Mouse (Mus musculus): ENCODE results near the gene Vezt. TPM values are rescaled to one million over a fixed set of nuclear protein-coding genes. Genes with fewer than 3 reads are reported as not detected.

The Vezt gene
- 11.8 and 12.9 TPM in 2 replicates for polyA plus RNA-seq (2015; fragmentation: Nextera tagmentation; extraction: Ambion mirVana)

- peak within 1 kb of the TSS; percentile 87 for H3K9ac ChIP-seq
- WGBS (ENCODE audit: insufficient replicate concordance), result 0% methylated on average over 71 of the region's 77 CpGs
- H3K36me3 ChIP-seq (replicated peaks), result no peaks in the 10 kb centered on the region
- no peaks in the 10 kb centered on the region for H3K9me3 ChIP-seq (replicated peaks)
- H3K27me3 ChIP-seq, result no peaks in the 10 kb centered on the region
- peaks cover 35% of the 10 kb centered on the region for H3K4me1 ChIP-seq (replicated peaks)
- peak within 1 kb of the TSS; percentile 87 for H3K4me2 ChIP-seq
- H3K27ac ChIP-seq (replicated peaks), result peak within 1 kb of the TSS; percentile 84
- peak within 1 kb of the TSS; percentile 72 for H3K4me3 ChIP-seq (replicated peaks)
- ATAC-seq (ENCODE audit: insufficient read depth), result peak; percentile 96
Measured at GRCm38 (mm10) chr10:94035658-94036374, at the start of gene Vezt, which contains the start of gene Fgd6. Gene Vezt (minus strand): TSS chr10:94035817. Gene Fgd6 (plus strand): TSS chr10:94036001.

DNA sequence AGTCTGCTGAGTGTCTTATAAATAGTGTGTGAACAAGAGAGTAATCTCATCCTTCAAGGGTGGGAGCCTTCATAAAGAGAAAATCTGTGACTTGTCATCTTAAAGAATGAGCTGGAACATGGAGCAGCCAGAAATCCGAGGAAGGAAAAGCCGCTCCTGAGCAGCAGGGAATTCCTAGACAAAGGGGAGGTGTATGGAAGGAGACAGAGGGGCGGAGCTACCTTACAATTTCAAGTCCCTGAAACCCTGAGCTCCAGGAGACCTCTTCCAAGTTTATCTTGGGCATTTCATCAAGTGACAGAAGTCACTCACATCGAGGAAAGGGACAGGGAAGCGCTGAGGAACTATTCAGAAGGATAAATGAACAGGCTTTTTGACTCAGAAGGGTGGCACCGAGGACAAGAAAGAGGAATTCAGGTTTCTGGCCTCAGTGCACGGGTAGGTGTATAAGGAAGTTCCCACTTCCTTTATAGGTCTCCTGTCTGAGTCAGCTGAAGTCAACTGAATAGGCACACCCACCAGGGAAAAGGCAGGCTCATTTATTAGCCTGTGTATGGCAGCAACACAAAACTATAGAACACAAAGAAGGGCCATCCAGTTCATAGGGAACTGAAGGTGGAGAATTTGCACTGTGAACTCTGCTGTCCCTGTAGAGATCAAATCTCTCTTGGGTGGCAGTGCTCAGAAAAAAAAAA is 46.6 kb upstream of the Vezt start:
- Histone ChIP-seq H3K27me3 (no peaks in the 10 kb centered on the region), H3K9me3 (replicated peaks) (no peaks in the 10 kb centered on the region), H3K4me2 (no peak overlapping the region), H3K36me3 (replicated peaks) (no peaks in the 10 kb centered on the region; the same call in 1 of the 2 replicates), H3K4me1 (replicated peaks) (peaks cover 15% of the 10 kb centered on the region), H3K4me3 (replicated peaks) (no peak overlapping the region), H3K27ac (replicated peaks) (no peak overlapping the region), H3K9ac (no peak overlapping the region)
- WGBS (ENCODE audit: insufficient replicate concordance), result 42% methylated on average over 7 of the region's 7 CpGs
- no peak for ATAC-seq (ENCODE audit: insufficient read depth)

DNA sequence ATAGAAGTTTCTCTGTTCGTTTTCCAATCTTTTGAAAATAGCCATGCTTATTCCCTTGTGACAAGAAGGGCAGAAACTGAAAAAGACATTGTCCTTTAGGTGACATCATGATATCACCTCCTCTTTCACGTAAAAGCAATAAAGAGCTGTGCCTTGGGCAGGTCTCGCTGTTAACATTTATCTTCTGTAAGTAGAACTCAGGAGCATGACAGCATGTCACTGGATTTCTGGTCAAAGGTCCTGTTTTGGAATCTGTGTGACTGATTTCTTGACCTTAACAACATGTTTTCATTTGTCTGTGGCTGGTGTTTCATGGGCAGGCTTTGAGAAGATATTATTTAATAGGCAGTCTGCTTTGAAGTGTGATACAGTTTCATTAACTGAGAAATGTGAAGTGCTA is 45.1 kb upstream of the Vezt start:
- H3K9ac ChIP-seq, result no peak overlapping the region
- H3K36me3 ChIP-seq (replicated peaks), result no peaks in the 10 kb centered on the region; the same call in 1 of the 2 replicates
- H3K9me3 ChIP-seq (replicated peaks), result no peaks in the 10 kb centered on the region
- ATAC-seq (ENCODE audit: insufficient read depth), result no peak
- no peaks in the 10 kb centered on the region for H3K27me3 ChIP-seq
- H3K4me2 ChIP-seq, result no peak overlapping the region
- WGBS (ENCODE audit: insufficient replicate concordance), result 66% methylated on average over 3 of the region's 3 CpGs
- H3K27ac ChIP-seq (replicated peaks), result no peak overlapping the region
- H3K4me1 ChIP-seq (replicated peaks), result peaks cover 12% of the 10 kb centered on the region
- no peak overlapping the region for H3K4me3 ChIP-seq (replicated peaks)

- WGBS (ENCODE audit: insufficient replicate concordance), result 82% methylated on average over 14 of the region's 14 CpGs
- Histone ChIP-seq H3K9ac (no peak overlapping the region), H3K4me1 (replicated peaks) (peaks cover 24% of the 10 kb centered on the region), H3K27me3 (no peaks in the 10 kb centered on the region), H3K27ac (replicated peaks) (no peak overlapping the region), H3K36me3 (replicated peaks) (peaks cover 12% of the 10 kb centered on the region), H3K4me3 (replicated peaks) (no peak overlapping the region), H3K4me2 (no peak overlapping the region), H3K9me3 (replicated peaks) (no peaks in the 10 kb centered on the region)
- ATAC-seq (ENCODE audit: insufficient read depth), result no peak
Measured at GRCm38 (mm10) chr10:94076966-94077825, 41.6 kb upstream of the Vezt start.

GRCm38 (mm10) chr10:94072916-94073465 is 37.4 kb upstream of the Vezt start:
- peaks cover 41% of the 10 kb centered on the region for H3K4me1 ChIP-seq (replicated peaks)
- no peak overlapping the region for H3K4me3 ChIP-seq (replicated peaks)
- no peaks in the 10 kb centered on the region for H3K9me3 ChIP-seq (replicated peaks)
- WGBS (ENCODE audit: insufficient replicate concordance), result 51% methylated on average over 4 of the region's 4 CpGs
- peak; percentile 85 for ATAC-seq (ENCODE audit: insufficient read depth)
- no peaks in the 10 kb centered on the region for H3K27me3 ChIP-seq
- peak overlapping the region; percentile 79 for H3K27ac ChIP-seq (replicated peaks)
- peak overlapping the region; percentile 50 for H3K4me2 ChIP-seq
- peaks cover 12% of the 10 kb centered on the region; the same call in 1 of the 2 replicates for H3K36me3 ChIP-seq (replicated peaks)
- no peak overlapping the region for H3K9ac ChIP-seq

GRCm38 (mm10) chr10:94072261-94072915 is 36.8 kb upstream of the Vezt start:
- Histone ChIP-seq H3K36me3 (replicated peaks) (peaks cover 12% of the 10 kb centered on the region; the same call in 1 of the 2 replicates), H3K4me1 (replicated peaks) (peaks cover 41% of the 10 kb centered on the region), H3K4me3 (replicated peaks) (no peak overlapping the region), H3K9ac (peak overlapping the region; percentile 2; the same call in 1 of the 2 replicates), H3K27me3 (no peaks in the 10 kb centered on the region), H3K27ac (replicated peaks) (peak overlapping the region; percentile 79), H3K9me3 (replicated peaks) (no peaks in the 10 kb centered on the region), H3K4me2 (peak overlapping the region; percentile 50)
- WGBS (ENCODE audit: insufficient replicate concordance), result 33% methylated on average over 10 of the region's 10 CpGs
- peak; percentile 82 for ATAC-seq (ENCODE audit: insufficient read depth)

GRCm38 (mm10) chr10:94071641-94072040 is 36.0 kb upstream of the Vezt start:
- Histone ChIP-seq H3K27me3 (no peaks in the 10 kb centered on the region), H3K27ac (replicated peaks) (peak overlapping the region; percentile 79), H3K36me3 (replicated peaks) (peaks cover 12% of the 10 kb centered on the region; the same call in 1 of the 2 replicates), H3K9me3 (replicated peaks) (no peaks in the 10 kb centered on the region), H3K4me3 (replicated peaks) (no peak overlapping the region), H3K4me2 (peak overlapping the region; percentile 50; the same call in 1 of the 2 replicates), H3K9ac (no peak overlapping the region), H3K4me1 (replicated peaks) (peaks cover 41% of the 10 kb centered on the region)
- no peak for ATAC-seq (ENCODE audit: insufficient read depth)
- WGBS (ENCODE audit: insufficient replicate concordance), result 72% methylated on average over 7 of the region's 7 CpGs

DNA sequence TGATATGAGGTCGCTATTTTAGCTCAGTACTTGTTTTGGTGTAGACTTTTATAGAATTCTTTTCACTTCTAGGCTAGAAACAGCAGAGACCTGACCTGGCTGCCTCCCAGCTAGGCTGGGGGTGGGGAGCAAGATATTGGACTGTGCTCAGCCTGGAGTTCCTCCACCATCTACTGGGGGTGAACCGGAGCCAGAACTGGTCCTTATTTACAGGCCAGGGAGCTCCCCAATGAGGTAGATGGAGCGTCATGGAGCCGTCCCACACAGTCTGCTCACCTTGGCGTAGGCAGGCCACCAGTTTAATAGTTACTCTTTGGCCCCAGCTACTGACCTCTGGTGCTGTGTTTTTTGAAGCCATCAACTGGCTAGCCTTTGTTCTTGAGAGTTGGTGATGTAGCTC is 33.1 kb upstream of the Vezt start:
- Histone ChIP-seq H3K4me2 (no peak overlapping the region), H3K4me1 (replicated peaks) (peaks cover 39% of the 10 kb centered on the region), H3K9me3 (replicated peaks) (no peaks in the 10 kb centered on the region), H3K36me3 (replicated peaks) (no peaks in the 10 kb centered on the region), H3K27me3 (no peaks in the 10 kb centered on the region), H3K9ac (no peak overlapping the region), H3K4me3 (replicated peaks) (no peak overlapping the region), H3K27ac (replicated peaks) (peak overlapping the region; percentile 45)
- ATAC-seq (ENCODE audit: insufficient read depth), result peak; percentile 36
- 72% methylated on average over 5 of the region's 5 CpGs for WGBS (ENCODE audit: insufficient replicate concordance)

GRCm38 (mm10) chr10:94066896-94067295 is 31.3 kb upstream of the Vezt start:
- Histone ChIP-seq H3K36me3 (replicated peaks) (no peaks in the 10 kb centered on the region), H3K4me3 (replicated peaks) (no peak overlapping the region), H3K4me1 (replicated peaks) (peaks cover 21% of the 10 kb centered on the region), H3K9me3 (replicated peaks) (no peaks in the 10 kb centered on the region), H3K9ac (no peak overlapping the region), H3K4me2 (no peak overlapping the region), H3K27ac (replicated peaks) (no peak overlapping the region), H3K27me3 (no peaks in the 10 kb centered on the region)
- no peak for ATAC-seq (ENCODE audit: insufficient read depth)
- 70% methylated on average over 3 of the region's 3 CpGs for WGBS (ENCODE audit: insufficient replicate concordance)

DNA sequence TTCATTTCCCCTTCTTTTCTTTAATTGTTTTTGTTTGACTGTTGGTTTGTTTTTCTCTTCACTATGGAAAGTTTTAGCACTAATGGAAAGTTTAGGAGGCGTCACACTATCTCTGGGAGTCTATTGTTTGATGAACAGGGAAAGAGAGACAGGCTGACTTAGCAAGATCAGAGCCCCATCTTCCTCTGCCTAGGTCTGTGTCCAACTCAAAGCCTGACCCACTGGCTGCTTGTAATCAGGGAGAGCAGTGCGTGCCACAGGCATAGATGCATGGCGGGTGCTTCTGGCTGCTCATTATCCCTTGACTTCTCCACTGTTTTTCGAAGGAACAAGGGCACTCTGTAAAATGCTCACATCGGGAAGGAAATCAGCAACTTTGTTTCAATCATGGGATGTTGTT is 26.7 kb upstream of the Vezt start:
- H3K4me2 ChIP-seq, result no peak overlapping the region
- H3K36me3 ChIP-seq (replicated peaks), result no peaks in the 10 kb centered on the region
- H3K27ac ChIP-seq (replicated peaks), result no peak overlapping the region
- H3K4me3 ChIP-seq (replicated peaks), result no peak overlapping the region
- peaks cover 23% of the 10 kb centered on the region for H3K4me1 ChIP-seq (replicated peaks)
- H3K9ac ChIP-seq, result no peak overlapping the region
- no peak for ATAC-seq (ENCODE audit: insufficient read depth)
- H3K9me3 ChIP-seq (replicated peaks), result no peaks in the 10 kb centered on the region
- WGBS (ENCODE audit: insufficient replicate concordance), result 76% methylated on average over 5 of the region's 5 CpGs
- H3K27me3 ChIP-seq, result no peaks in the 10 kb centered on the region
